Mouse (Mus musculus) hematopoietic stem cell, adult 5-6 weeks (primary cell): ENCODE data around the gene Camta1. TPM values are rescaled to one million over a fixed set of nuclear protein-coding genes. Genes with fewer than 3 reads are reported as not detected.

ENCODE experiments used
- ATAC-seq, 2 experiments: fragments of 125-278 bp in 1 of 2; replicated peaks in 1 of 2; 2 replicates each; pipeline ENCODE4 v1.8.0; 2016 to 2017; ENCODE audit warnings: inconsistent platforms in 2 of 2, mild to moderate bottlenecking in 2 of 2, moderate number of reproducible peaks in 2 of 2, low read depth in 1 of 2, moderate TSS enrichment in 1 of 2; ENCODE audit not compliant: low FRiP score in 2 of 2, poor library complexity in 2 of 2, severe bottlenecking in 2 of 2, insufficient read depth in 1 of 2, low TSS enrichment in 1 of 2
- total RNA-seq: library from RNA; stranded (forward); fragments of 172-1452, 232-1000 nt; gene quantifications from 2 replicates; pipeline ENCODE4 v1.2.3, GENCODE M21; 2017

Gene Camta1
- total RNA-seq, 1 experiment from 2014 or later, result 11.6 TPM

GRCm38 (mm10) chr4:150962231-150962630 lies 899.4 kb downstream of the Camta1 start:
- no peak for ATAC-seq

GRCm38 (mm10) chr4:150958536-150958935 lies 903.1 kb downstream of the Camta1 start:
- no peak for ATAC-seq

DNA sequence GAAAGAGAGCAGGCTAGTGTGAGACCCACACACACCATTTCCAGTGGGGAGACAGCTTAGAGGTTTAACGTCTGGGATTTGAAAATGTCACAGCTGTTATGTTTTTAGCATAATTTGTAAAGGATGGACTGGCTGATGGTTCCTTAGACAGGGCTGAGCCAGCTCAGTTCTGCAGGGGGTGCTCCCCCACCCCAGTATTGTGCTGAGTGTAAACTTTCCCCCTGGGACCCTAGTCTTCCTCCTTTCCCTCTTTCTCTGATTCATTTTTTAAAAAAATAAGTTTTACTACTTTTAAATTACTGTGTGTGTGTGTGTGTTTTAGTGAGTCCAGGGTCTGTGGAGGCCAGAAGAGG lies 904.6 kb downstream of the Camta1 start:
- ATAC-seq, result no peak

- no peak for ATAC-seq
These were observed 905.1 kb downstream of the Camta1 start for GRCm38 (mm10) chr4:150956369-150957105.

GRCm38 (mm10) chr4:150950972-150951371 lies 910.7 kb downstream of the Camta1 start:
- no peak for ATAC-seq

GRCm38 (mm10) chr4:150944707-150945106 lies 917.0 kb downstream of the Camta1 start:
- ATAC-seq, result no peak

- no peak for ATAC-seq
These were observed 921.6 kb downstream of the Camta1 start for GRCm38 (mm10) chr4:150939991-150940651.

GRCm38 (mm10) chr4:150938063-150938452 lies 923.6 kb downstream of the Camta1 start:
- no peak for ATAC-seq

- no peak for ATAC-seq
These were observed 924.2 kb downstream of the Camta1 start for GRCm38 (mm10) chr4:150937293-150938062.

GRCm38 (mm10) chr4:150933503-150933902 lies 928.2 kb downstream of the Camta1 start:
- ATAC-seq, result no peak

- peak; percentile 18 to 31; a peak in 2 of 4 replicates for ATAC-seq
These were observed 933.9 kb downstream of the Camta1 start for GRCm38 (mm10) chr4:150927789-150928188.

DNA sequence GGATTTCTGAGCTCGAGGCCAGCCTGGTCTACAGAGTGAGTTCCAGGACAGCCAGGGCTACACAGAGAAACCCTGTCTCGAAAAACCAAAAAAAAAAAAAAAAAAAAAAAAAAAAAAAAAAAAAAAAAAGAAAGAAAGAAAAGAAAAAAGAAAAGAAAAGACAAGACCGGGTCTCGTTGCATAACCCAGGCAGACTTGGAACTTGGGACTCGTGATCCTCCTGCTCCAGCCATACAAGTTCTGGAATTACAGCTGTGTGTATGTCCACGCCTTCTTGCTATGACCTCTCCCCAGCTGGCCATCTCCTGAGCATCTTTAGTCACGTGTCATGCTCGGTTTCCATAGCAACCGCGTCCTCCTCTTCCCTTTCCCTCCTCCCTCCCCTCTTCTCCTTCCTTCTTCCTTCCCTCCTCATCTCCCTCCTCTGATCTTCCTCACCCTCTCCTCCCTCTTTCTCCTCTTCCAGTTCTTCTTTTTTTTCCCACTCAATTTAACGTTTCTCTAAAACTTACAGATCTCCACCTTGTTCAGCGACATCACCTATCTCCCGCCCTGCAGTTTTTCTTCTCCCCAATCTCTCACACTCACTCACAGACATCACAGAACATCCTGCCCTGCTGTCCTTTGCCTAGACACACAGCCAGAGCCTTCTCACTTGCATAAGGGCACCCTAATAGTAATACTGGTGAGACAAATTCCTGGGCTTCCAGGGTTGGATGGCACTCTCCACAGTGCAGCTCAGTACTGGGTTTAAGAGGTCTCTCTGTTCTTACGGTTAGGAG lies 934.6 kb downstream of the Camta1 start:
- ATAC-seq, result 0 out of 4 replicates have a peak, but pooled peaks of 1 of the 2 experiments have one; percentile 12

DNA sequence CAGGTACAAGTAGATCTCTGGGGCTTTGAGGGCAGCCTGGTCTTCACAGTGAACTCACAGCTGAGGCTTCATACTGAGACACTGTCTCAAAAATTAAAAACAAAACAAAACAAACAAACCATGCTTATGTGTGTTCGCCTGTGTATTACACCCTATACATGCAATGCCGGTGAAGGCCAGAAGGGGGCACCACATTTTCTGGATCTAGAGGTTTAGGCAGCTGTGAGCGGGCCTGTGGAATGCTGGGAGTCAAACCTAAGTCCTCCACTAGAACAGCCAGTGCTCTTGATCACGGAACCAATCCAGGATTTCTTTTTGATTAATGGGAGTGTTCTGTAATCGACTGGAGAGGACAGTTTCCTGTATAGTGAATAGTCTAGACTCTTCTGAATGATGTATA lies 935.8 kb downstream of the Camta1 start:
- ATAC-seq, result no peak

- no peak for ATAC-seq
These were observed 936.7 kb downstream of the Camta1 start for GRCm38 (mm10) chr4:150924936-150925335.

GRCm38 (mm10) chr4:150924308-150924707 lies 937.4 kb downstream of the Camta1 start:
- peak; percentile 22 to 30; a peak in 2 of 4 replicates for ATAC-seq

DNA sequence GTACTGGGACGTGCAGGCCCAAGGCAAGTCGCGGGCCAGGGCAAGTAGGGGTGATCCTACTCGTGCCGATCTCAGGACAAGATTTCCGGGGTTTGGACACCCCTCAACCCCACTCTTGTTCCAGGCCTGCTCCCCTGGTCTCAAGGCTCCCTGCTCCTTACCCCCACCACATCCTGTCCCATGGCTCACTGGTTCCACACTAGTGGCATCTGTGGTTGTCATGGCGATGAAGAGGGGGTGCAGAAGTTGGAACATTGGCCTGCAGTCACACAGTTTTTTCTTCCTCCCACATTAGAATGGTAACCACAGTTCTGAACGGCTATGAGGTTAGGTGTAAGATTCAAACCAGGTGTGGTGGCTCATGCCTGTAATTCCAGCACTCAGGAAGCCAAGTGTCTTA lies 940.5 kb downstream of the Camta1 start:
- ATAC-seq, result no peak

DNA sequence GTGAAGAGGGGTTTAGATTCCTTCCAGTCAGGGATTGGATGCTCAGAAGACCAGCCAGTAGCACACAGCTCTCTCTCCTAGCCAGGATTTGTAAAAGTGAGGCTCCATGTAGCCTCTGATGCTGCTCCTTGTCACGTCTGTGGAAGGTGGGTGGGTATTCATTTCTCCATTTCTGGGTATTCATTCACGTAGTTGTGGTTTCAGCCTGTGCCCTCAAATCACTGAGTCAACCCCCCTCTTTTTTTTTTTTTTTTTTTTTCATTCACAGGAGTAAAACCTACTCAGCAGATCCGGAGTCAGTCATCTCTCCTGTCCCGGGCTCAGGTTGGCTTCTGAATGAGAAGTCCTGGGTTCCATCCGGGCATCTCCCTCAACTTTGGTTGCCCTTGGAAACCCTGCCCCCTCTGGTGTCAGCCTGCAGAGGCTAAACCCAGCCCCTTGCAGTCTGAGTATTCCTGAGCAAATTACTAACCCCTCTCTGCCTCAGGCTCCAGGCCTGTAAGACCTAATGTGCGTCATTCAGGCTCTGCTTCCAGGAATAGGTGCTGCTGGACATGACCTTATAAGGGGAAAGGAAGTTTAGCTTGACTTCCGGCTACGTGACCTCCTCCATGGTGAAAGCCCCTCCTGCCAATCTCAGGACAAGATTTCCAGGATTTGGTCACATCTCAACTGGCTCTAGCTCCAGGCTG lies 944.2 kb downstream of the Camta1 start:
- no peak for ATAC-seq
